In the genomic region with DNA sequence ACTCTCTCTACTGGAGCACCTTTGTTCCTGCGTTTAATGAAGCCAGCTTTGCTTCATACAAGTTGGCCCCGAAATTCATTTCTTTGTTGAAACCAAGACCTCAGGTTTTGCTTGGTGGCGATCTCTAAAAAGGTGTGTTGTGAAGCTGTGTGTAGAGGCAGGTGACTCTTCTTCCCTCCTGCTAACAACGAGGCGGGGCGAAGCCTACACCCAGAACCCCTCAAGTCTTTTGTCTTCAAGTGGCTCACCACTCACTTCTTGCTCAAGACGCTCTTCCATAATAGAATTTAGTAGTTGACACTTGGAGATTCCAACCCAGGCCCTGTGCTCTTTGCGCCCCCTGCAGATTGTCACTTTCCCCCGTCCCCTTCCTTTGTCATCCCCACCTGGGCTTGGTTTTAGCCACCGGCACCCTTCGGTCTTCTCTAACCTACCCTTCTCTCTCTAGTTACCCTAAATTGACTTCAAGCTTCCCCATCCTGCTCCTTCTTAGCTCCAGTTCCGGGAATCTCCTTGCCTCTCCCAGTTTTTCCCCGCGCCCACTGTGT, we compare ENCODE assay signal across 9 mouse cellular contexts. TPM values are rescaled to one million over a fixed set of nuclear protein-coding genes. Genes with fewer than 3 reads are reported as not detected.
DNase-seq lines count a peak whose midpoint lies in the region; ATAC-seq and TF ChIP-seq lines count a peak whose summit lies in the region.
"Had no signal": no experiment of that assay in that cellular context is flagged by ENCODE, and none has a peak within 500 bp of the region (broad histone marks: within the 10 kb centered on the region; RNA-seq: fewer than 3 reads in every experiment).

No protein-coding gene starts in this region.

- TF ChIP-seq CTCF in Patski (IDR thresholded peaks at IDR 0.05): peak; percentile 52

- peak overlapping the region; percentile 97 for H3K4me3 ChIP-seq in heart, embryonic 15.5 days
- H3K4me3 ChIP-seq in hindbrain, embryonic 10.5 days: peak overlapping the region; percentile 90
- peak overlapping the region; percentile 93 for H3K4me3 ChIP-seq in midbrain, embryonic 10.5 days

- WGBS in heart, embryonic 15.5 days: 11% methylated on average over 14 of the region's 14 CpGs
- 9% methylated on average over 14 of the region's 14 CpGs for WGBS in hindbrain, embryonic 10.5 days
- 13% methylated on average over 14 of the region's 14 CpGs for WGBS in midbrain, embryonic 10.5 days

- peak overlapping the region; percentile 89 for H3K4me2 ChIP-seq in heart, embryonic 15.5 days

- no peak for DNase-seq in heart, adult 18-20 months
- DNase-seq in Patski (ENCODE audit: low read depth, low spot score): no peak
- DNase-seq in hindbrain, embryonic 10.5 days (ENCODE audit: low spot score): no peak
- DNase-seq in midbrain, embryonic 10.5 days (ENCODE audit: low spot score): no peak
- DNase-seq in adrenal gland, adult (ENCODE audit: inconsistent age in 2 of 2, low spot score in 1 of 2): no peak
- DNase-seq in urinary bladder, adult 2 months (ENCODE audit: low spot score): no peak
- DNase-seq in left cerebral cortex, postnatal 25 days (ENCODE audit: low spot score in 2 of 2): no peak

- in situ Hi-C loops in Patski (cut with MboI; ENCODE audit: low pct_unique_long_range_greater_than_20kb): loop anchor here (5.0 kb wide), 2 partner anchors 218 to 383 kb away; no protein-coding TSS in a partner anchor

- peak overlapping the region; percentile 33; the same call in 1 of the 2 replicates for H3K9ac ChIP-seq in heart, embryonic 15.5 days

- POLR2A ChIA-PET in Patski (lab: Charles Lee): interaction anchor here (0.7 to 1.3 kb wide), 3 partner anchors 98 to 215 kb away, joined by 3 to 4 read pairs (median 3); no protein-coding TSS in a partner anchor

- intact Hi-C loops in left cerebral cortex, postnatal 25 days (cut with DNase I): loop anchor here (5.0 to 10.0 kb wide), 4 partner anchors 58 to 590 kb away; partner anchors contain the start of gene Ptpn12

- H3K27me3 ChIP-seq in heart, embryonic 15.5 days: no peaks in the 10 kb centered on the region
- H3K27me3 ChIP-seq in Patski: no peaks in the 10 kb centered on the region
- peaks cover 8% of the 10 kb centered on the region; the same call in 1 of the 2 replicates for H3K27me3 ChIP-seq in hindbrain, embryonic 10.5 days (ENCODE audit: insufficient read depth, poor library complexity, severe bottlenecking)
- peaks cover 14% of the 10 kb centered on the region for H3K27me3 ChIP-seq in midbrain, embryonic 10.5 days (ENCODE audit: low read depth, poor library complexity, severe bottlenecking)

- H3K36me3 ChIP-seq in heart, embryonic 15.5 days: peaks cover 15% of the 10 kb centered on the region
- H3K36me3 ChIP-seq in hindbrain, embryonic 10.5 days: peaks cover 22% of the 10 kb centered on the region
- H3K36me3 ChIP-seq in midbrain, embryonic 10.5 days: peaks cover 21% of the 10 kb centered on the region

- peaks cover 13% of the 10 kb centered on the region for H3K4me1 ChIP-seq in heart, embryonic 15.5 days (replicated peaks)
- peaks cover 19% of the 10 kb centered on the region for H3K4me1 ChIP-seq in hindbrain, embryonic 10.5 days (replicated peaks)
- H3K4me1 ChIP-seq in midbrain, embryonic 10.5 days: peaks cover 25% of the 10 kb centered on the region

- H3K27ac ChIP-seq in heart, embryonic 15.5 days: 0 out of 2 replicates have a peak overlapping the region, but pooled peaks have one; percentile 29
- H3K27ac ChIP-seq in hindbrain, embryonic 10.5 days: peak overlapping the region; percentile 94
- peak overlapping the region; percentile 94 for H3K27ac ChIP-seq in midbrain, embryonic 10.5 days (replicated peaks)

- CTCF ChIA-PET in Patski (lab: Charles Lee): interaction anchor here (0.8 to 1.7 kb wide), 3 partner anchors 9 to 91 kb away, joined by 3 to 8 read pairs (median 4); no protein-coding TSS in a partner anchor

- no peaks in the 10 kb centered on the region for H3K9me3 ChIP-seq in heart, embryonic 15.5 days (replicated peaks)
- no peaks in the 10 kb centered on the region for H3K9me3 ChIP-seq in hindbrain, embryonic 10.5 days
- H3K9me3 ChIP-seq in midbrain, embryonic 10.5 days (replicated peaks): no peaks in the 10 kb centered on the region

- no peak for ATAC-seq in heart, embryonic 15.5 days (replicated peaks; ENCODE audit: insufficient number of reproducible peaks, insufficient read depth, low FRiP score, low read depth)
- peak; percentile 2 for ATAC-seq in Patski

RNA-seq across cellular contexts. Expression of gene Fbxl13, which starts 0.5 kb away (rescaled TPM):
- 0.10 and 0.18 TPM in 2 replicates for polyA plus RNA-seq in heart, embryonic 15.5 days (2015; fragmentation: Nextera tagmentation; extraction: Ambion mirVana)
- total RNA-seq in heart, adult 18-20 months (2021): not detected
- 0.15 TPM for polyA plus RNA-seq in Patski (2021)
- 0.20 and 0.41 TPM in 2 replicates for polyA plus RNA-seq in hindbrain, embryonic 10.5 days (2016; fragmentation: Nextera tagmentation; extraction: Ambion mirVana)
- 0.15 and 0.48 TPM in 2 replicates for polyA plus RNA-seq in midbrain, embryonic 10.5 days (2016; fragmentation: Nextera tagmentation; extraction: Ambion mirVana)
- 1.7 and 1.8 TPM in 2 replicates for polyA plus RNA-seq in urinary bladder, adult 2 months (2012; rRNA removed)
- under 1 TPM; 0.16 to 0.30 TPM for total RNA-seq in left cerebral cortex, postnatal 25 days (2021)
- polyA plus RNA-seq: liver, adult 2 months had no signal

RNA-seq across cellular contexts. Expression of gene Armc10, which starts 0.6 kb away (rescaled TPM):
- polyA plus RNA-seq in heart, embryonic 15.5 days (2015; fragmentation: Nextera tagmentation; extraction: Ambion mirVana): 17.3 and 21.6 TPM in 2 replicates
- total RNA-seq in heart, adult 18-20 months (2021): 1 to 10 TPM; 7.8 to 8.0 TPM
- 42.2 TPM for polyA plus RNA-seq in Patski (2021)
- polyA plus RNA-seq in hindbrain, embryonic 10.5 days (2016; fragmentation: Nextera tagmentation; extraction: Ambion mirVana): 62.9 and 66.8 TPM in 2 replicates
- polyA plus RNA-seq in midbrain, embryonic 10.5 days (2016; fragmentation: Nextera tagmentation; extraction: Ambion mirVana): 66.9 and 74.4 TPM in 2 replicates
- 33.7 and 34.2 TPM in 2 replicates for polyA plus RNA-seq in urinary bladder, adult 2 months (2012; rRNA removed)
- total RNA-seq in left cerebral cortex, postnatal 25 days (2021): 10 to 100 TPM; 19.4 to 20.6 TPM

RNA-seq across cellular contexts. Expression of gene Napepld, which starts 56.2 kb away (rescaled TPM):
- polyA plus RNA-seq in heart, embryonic 15.5 days (2015; fragmentation: Nextera tagmentation; extraction: Ambion mirVana): 5.6 and 5.7 TPM in 2 replicates
- total RNA-seq in heart, adult 18-20 months (2021): 1 to 10 TPM; 6.2 to 6.3 TPM
- 5.2 TPM for polyA plus RNA-seq in Patski (2021)
- polyA plus RNA-seq in hindbrain, embryonic 10.5 days (2016; fragmentation: Nextera tagmentation; extraction: Ambion mirVana): 5.6 and 6.1 TPM in 2 replicates
- 10.4 and 14.8 TPM in 2 replicates for polyA plus RNA-seq in midbrain, embryonic 10.5 days (2016; fragmentation: Nextera tagmentation; extraction: Ambion mirVana)
- polyA plus RNA-seq in urinary bladder, adult 2 months (2012; rRNA removed): 2.1 and 2.9 TPM in 2 replicates
- 10 to 100 TPM; 13.3 to 14.3 TPM for total RNA-seq in left cerebral cortex, postnatal 25 days (2021)

Comparison
In these comparisons a context has a peak if more than half of its experiments do, and no peak if none do; other contexts are left out.
1. H3K27ac ChIP-seq: peak in every context shown above with its lines; median percentile 94 in hindbrain, embryonic 10.5 days; 94 in midbrain, embryonic 10.5 days; 29 in heart, embryonic 15.5 days.